Mouse (Mus musculus) MN1 (cell line): ENCODE measurements at regions not wholly inside any gene's neighbourhood (a gene's known extent, or its start where the extent isn't known, plus 50 kb on each side); places are given as distances from the start of the nearest gene placed in this dataset.

Experiments used
- DNase-seq: peaks from one replicate; pipeline ENCODE4 v3.0.0-alpha.2; 2016; ENCODE audit warnings: low spot score

DNA sequence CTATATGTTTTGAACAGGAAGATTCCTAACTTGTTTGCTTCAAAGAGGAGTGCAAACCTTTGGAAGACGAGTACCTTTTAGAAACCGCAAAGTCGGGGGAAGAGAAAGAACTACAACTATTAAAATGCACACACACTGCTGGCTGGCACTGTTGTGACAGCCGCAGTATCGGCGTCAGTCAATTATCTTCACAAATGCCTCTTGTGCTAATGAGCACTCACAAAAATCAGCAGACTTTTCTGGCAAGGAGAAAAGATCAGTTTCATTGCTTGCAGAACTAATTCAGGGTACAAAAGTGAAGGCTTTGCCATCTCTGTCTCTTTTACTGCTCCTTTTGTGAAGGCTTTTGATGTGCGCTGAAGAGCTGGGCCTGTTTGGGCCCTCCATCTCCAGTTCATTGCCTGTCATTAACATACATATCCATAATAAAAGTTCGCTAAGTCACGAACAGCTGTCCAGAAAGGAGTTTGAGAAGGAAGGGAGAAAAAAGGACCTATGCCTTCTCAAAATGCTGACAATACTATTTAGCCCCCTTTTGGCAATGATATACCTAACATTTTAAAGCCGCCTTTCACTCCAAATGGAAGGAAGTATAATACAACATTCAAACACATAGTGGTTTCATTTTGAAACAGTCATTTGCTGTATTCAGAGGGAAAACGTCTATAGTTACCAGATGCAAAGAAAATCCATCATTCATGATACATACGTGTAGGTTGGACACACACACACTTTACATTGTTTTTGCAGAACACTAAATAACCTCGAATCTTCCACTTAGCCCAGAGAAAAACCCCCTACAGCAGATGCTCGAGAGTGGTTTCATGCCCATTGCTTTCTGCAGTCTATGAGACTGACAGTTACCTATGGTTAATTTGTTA, 186.6 kb upstream of the Sp8 start:
- no peak for DNase-seq

DNA sequence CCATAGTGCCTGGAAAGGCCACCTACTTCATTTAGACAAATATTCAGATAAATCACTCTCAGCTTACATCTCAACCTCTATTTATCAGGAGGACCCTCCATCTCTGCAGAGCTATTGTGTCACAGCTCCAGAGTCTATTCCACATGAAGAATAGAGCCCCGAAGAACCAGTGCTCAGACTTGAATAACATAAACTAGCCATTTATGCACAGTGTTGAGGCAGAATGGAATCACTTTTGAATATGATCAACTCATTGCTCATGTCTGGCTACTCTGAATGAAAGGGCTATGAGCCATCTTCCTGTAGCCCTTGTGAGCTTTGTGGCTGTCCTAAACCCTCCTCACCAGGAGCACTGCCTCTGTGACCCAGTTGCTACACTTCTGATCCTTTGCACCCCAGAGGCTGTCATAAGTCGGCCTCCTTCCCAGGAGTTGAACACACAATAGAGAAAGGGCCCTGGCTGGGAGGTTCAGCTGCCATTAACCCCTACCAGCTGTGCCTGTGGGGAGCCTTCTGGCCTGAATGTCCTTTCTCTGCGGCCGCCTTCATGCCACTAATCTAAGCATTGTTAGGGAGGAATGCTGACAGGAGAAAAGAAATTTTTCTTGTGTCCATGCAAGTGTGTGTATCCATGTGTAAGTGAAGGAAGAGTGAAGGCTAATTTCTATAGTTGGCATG, 195.5 kb upstream of the Sp8 start:
- no peak for DNase-seq

DNA sequence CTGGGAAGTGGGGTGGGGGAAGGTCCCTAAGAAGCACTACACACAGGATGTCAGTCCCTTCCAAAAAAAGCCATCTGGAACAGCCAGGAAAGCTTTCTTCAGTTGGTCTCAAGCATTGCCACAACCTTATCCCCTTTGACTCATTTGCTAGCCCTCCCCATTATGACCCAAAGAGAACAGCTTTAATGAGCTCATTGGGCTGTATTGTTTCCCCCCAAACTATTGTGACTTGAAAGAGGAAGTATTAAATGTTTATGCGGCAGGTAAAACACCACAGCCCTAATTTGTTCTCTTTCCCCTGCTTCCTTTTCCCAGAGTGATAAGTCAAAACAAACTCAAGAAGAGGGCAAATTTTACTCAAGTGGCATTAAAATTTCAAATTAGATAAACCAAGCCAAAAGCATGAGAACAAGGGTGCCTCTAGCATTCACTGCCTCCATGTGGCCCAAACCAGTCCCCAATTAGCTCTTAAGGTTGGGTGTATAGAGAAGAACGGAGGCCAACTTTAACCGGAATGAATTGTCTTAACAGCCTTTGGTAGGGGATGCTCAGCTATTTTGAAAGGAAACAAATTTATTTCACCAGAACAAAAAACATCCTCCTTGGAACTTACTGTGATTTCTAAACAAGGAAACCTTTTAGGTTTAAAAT, 196.7 kb upstream of the Sp8 start:
- no peak for DNase-seq

DNA sequence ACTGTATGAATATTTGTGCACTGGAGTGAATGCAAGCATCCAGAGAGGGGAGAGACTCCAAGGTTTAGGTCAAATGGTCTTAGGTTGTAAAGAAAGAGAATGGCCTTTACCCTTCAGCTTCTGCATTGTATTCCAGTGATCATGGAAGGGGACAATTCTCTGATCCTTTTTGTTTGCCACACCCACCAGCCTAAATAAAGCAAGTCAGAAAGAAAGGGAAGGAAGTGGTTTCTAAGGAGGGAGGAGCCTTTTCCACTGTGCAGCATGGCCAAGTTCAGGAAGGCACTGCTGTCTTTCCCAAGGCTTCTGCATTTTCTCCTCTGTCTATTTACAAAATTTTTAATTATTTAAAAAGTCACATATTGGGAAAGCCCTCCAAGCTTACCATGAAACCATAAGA, 197.5 kb upstream of the Sp8 start:
- DNase-seq = no peak

DNA sequence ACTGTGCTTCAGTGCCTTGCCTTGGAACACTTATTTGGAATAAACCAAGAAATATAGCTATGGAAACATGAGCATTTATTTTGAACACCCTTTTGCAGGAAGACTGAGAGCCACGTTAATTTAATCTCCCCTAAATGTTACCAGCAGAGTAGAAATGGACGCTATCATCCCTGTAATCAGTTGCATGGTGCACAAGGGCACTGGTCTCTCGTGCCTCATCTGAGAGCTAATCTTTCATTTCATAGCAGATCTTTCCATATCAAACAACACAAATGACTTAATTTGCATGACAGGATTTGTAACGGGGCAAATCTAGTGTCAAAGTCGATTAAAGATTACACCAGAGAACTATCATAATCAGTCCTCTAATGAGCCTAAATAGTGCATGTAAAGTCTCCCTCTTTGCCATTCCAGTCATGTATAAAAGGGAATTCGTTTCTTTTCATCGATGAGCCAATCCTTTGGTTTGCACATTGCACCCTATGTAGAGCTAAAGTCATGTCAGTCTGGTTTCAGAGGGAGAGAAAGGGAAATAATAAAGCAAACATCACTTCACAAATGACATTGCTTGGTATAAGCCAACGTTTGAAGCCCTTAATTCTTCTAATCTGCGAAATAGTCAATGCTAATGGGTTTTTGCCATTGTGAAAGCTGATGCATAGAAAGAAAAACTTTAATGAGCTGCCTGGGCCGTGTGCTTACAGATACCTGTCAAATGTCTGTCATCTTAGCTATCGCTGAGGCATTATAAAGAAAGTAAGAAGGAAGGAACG, 198.7 kb upstream of the Sp8 start:
- DNase-seq = no peak

DNA sequence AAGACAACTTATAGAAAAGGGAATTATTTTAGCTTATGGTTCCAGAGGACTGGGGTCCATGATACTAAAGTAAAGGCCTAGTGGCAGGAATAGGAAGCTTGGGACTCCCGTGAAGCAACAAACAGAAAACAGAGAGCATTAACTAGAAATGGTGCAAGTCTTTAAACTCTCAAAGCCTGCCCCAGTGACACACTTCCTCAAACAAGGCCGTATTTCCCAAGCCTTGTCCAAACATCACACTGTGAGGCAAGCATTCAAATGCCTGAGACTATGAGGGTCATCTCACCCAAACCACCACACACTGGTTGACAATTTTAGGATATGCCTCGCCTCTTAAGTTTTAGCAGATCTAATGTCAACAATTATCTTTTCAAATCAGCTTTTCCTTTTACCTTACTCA, 205.2 kb upstream of the Sp8 start:
- no peak for DNase-seq

DNA sequence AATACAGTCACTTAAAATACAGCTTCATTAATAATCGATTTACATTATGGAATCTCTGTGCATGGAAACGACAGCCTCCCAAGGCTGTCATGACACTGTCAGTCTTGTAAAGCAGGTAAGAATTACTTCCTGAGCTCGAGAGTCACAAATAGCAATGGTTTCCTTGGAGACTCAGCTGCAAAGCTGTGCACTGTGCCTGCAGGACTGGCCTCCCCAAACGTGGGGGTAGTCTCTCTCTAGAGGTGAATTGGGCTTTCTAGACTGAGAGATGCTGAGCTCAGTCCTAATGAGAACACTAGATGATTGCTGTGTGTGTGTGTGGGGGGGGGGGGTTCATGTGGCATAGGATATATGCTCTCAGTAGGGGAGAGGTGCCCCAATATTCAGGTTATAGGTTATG, 208.9 kb upstream of the Sp8 start:
- DNase-seq = no peak

DNA sequence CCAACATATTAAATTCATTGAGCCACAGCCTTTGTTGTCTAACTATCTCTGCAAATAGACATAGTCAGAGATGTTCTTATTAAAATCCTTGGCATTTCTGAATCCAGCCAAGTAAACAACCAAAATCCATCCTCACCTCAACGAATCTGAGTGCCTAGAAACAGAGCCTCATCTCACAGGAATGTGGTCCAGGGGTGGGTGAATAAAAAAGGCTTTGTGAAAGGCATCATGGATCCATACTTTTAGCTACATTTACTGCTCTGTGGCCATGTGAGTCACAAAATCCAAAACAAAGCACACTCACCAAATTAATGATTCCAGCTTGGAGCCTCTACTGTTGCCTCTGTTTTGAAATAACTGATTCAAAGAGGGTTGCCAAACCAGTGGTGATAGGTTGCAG, 210.7 kb upstream of the Sp8 start:
- DNase-seq = no peak

DNA sequence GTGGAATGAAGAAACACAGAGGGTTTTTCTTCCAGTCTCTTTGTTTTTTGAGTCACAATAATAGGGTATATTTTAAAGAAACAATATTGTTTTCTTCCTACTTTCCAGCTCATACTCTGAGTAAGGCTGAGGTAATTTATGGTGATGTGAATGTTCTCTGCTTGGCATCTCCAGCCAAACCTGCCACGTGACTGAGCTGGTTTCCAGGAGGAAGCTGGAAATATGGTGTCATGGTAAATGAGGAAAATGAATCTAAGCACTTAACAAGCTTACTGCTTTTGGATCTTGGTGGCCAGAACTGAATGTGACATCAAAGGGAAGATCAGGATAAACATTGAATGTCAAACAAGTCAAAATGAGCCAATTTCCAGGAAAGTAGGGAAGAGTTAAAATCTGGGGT, 215.8 kb upstream of the Sp8 start:
- no peak for DNase-seq

DNA sequence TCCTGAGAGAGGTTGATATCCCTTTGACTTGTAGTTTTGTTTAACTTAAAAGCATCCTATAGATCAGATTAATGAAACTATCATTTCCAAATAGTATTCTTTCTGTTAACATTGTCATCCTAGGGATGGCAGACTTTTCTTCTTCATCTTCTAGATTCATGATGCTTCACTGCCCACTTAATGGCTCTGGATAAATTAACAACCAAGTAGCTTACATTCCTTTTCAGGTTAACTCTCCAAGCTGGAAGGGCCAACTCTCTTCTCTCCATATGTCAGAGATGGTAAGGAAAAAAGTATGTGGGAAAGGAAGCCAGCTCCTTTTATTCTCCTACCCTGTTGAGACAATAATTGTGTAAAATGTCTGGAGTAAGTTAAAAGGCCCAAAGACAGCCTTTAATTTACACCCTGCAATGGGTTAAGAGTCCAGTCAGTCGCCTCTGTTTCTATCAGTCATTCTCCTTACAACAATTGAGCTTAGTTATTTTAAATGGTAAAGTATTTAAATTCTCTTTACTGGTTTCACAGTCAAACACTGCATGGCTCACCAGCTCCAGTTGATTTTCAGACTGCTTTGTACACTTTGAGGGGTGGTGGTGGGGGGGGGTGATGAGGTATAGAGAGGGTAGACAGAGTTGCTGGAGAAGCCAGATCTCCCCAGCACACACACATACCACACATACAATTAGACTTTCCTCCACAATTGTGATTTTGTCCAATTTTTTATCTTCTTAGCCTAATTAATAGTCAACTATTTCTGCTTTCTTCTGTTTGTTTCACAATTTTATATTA, 224.2 kb upstream of the Sp8 start:
- DNase-seq = no peak

DNA sequence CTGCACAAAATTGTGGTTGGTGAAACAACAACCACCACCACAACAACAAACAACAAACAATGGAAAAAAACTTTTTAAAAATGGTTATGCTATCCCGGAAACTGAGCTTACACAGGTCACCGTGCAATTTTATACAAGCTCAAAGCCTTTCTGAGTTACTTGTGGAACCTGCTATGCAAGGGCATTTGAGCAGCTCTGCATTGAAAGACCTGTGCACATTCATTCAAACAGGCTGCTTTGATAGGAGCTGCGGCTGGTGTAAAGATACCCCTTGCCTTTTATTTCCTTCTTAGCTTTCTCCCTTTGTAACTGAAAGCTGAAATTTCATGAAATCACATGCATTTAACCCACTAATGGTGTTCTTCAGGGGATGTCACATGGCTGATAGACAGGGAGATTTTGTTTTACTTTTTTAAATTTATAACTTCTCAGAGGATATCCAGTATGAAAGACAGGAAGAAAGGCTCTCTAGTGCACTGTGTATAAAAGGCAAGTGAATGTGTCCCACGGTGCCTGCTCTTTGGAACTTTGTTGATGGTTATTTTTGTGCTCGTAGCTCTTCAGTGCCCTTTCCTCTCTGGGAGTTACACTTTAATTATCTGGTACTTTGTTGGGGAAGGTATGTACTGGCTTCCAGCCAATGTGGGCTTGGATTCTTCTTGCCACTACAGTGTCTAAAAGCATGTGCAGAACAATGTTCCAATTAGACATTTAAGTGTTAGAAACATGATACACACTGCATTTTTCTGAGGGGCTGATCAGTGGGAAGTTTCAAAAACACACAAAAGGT, 225.1 kb upstream of the Sp8 start:
- DNase-seq = no peak

DNA sequence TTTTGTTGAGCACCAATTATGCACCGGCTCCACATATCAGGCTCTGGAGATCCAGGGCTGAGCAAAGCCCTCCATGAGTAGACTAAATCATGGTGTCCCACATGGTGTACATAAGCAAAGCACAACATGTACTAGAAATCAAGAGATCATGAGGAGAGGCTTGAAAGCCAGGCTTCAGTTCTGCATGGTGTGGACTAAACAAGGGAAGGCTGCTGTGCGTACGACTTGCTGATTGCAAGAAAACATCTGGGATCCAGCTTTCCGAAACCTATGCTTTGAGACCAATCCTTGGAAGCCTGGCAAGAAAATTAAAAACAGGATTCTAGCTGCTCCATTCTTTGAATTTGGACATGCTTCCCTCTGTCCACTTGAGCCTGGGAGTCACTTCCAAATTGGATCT, 249.1 kb upstream of the Sp8 start:
- DNase-seq = no peak

DNA sequence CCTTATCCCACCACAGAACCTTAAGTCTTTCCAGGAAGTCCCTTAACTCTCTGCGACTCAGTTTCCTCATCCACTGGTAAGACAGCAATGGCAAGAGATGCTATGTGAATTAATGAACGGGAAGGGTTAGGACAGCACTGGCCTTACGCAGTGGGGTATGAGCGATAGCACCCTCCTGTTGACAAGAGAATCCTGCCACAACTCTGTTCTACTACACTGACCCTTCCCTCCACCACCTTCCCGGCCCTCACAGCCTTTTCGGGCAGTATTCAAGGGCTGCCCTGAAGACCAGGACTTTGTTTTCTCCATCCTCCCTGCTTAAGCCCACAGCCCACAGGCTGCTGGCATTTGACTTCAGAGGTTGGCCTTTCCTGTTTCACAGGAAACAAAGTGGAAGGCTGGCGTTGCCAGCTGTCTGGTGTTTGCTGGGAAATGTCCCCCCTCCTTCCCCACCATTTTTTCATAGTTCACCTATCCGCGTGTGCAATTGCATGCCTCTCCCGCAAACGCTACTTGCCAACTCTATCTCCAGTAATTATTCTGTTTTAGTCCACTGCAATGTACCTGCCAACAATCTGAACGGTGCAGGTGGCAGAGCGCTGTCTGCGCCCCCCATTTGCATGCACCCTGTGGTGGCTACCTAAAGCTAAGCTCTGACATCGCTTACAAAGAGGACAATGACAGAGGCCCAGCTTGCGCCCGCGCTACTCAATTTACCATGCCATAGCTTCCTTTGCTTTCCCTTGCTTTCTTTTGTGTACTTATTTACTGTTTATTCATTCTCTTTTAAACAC, 251.2 kb upstream of the Sp8 start:
- no peak for DNase-seq

DNA sequence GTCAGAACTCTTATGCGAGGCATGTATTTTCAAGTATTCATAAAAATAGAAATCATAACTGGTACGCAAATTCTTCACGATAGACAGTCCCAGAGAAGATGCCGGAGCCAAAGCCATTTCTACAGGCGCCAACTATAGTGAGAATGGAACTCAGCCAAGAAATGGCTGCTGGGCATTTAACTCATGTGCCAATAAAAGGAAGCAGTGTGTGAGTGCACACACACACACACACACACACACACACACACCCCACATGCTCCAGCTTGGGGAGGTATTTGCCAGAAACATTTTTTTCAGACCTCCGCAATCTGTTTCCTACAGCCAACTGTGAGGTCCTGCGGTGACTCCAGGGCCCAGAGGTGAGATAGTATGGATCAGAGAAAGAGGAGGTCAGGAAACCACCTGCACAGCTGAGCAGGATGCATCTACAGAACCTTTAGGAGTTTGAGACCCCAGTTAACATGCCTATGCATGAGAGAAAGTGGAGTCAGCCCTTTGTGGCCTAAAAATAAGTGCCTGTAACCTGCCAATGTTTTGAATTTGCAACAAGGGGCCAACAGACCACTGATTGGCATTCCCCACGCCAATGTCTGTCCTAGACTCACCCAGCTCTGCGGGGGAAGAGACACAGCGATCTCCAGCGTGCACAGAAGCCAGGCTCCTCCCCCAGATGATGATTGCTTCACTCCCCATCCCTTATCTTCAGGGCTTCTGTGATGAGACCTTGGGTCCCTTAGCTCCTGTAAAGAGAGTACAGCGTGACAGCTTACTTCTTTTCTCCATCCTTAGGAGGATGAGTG, 262.1 kb upstream of the Sp8 start:
- DNase-seq = no peak

DNA sequence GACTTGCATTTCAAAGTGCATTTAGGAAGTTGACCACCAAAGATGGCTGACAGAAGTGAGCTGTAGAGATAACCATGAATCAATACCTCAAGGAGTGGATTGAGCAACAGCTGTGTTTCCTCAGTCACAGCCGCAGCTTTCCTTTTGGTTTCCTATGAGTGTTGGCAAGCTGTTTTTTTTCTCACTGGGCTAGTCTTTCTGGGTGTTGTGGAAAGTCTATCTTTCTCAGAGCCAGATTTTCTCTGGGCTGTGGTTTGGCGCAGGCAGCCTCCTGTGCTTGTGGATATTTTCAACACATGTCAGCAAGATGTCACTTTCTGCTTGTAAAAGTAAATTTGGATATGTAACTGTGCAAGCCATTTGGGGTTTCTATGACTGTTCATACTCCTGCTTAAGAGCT, 268.6 kb upstream of the Sp4 start:
- no peak for DNase-seq

DNA sequence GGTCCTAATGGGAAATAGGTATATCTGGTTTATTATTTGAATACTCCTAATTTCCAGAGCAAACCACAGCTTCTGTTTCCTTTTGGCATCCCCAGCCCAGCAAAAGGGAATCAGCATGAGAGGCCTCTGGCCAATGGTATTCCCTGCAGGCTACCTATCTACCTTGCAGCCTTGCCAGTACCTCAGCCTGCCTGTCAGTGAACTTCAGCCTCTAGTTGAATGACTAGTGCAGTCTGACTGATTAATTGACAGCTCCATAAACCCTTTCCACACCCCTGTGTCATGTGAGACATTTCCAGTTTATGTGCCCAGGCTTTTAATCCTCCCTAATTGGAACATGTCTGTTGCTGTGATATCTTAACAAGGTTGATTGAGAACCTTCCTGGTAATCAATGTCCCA, 265.4 kb upstream of the Sp4 start:
- no peak for DNase-seq

DNA sequence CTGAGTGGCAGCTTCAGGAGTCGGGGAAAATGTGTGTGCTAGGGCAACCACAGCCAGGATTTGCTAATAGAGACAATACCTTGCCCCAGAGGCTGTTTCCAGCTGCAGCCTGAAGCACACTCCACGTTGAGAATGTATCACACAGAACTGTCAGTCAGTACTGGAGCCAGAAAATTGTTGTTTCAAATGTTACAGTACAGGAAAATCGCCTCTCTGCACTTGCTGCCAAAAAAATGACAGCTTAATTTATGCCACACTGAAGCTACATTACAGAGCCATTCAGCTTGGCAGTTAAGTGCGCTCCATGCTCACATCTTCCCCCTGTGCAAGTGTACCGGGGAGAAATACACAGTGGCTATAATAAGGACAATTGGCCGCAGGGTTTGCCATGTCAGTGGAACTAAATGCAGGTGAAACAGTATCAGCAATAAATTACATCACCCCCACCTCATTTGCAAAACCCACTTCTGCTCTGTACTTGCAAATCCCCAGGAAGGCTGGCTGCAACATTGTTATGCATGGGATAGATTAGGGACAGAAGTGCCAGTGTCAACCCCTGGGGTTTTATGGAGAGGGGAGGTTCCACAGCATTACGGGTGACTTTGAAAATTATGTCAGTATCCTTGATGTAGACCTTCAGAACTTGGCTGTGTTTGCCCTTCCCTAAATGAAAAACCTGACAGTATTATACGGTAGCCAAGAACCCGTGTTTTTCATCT, 263.3 kb upstream of the Sp4 start:
- DNase-seq = no peak

DNA sequence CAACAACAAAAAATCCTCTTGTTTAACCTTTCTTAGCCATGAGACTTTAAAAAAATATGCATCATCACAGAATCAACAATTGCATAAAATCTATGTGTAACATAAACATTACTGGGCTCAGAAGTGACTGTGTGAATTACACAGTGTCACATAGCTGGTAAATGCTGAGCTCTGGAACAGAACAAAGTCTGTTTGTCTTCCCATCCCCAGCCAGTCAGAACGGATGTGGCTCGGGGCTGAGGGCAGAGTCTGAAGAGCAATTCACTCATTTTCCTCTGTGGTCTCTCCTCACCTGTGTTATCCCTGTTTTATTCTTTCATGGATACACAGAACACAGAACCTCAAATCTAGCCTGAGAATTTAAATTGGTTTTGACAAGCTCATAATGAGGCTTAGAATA, 261.0 kb upstream of the Sp4 start:
- DNase-seq = no peak

DNA sequence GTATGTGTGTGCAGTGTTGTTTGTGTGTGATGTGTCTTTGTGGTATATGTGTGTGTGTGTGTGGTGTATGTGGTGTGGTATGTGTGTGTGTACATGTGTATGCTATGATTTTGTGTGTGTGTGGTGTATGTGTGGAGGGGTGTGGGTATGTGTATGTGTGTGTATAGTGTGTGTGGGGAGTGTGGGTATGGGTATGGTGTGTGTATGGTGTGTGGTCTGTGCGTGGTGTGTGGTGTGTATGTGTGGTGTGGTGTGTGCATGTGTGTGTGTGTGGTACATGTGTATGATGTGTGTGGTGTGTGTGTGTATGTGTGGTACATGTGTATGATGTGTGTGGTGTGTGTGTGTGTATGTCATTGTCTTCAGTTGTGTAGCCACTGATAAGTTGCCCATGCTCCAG, 247.8 kb upstream of the Sp4 start:
- no peak for DNase-seq
